Mouse (Mus musculus) neural tube, embryonic 11.5 days (tissue): ENCODE measurements around the gene Hyls1. TPM values are rescaled to one million over a fixed set of nuclear protein-coding genes. Genes with fewer than 3 reads are reported as not detected.
"Not testable (repeated sequence)": the region's sequence is repeated elsewhere in the genome, so short reads cannot be mapped to it uniquely, and the experiment has no call there.

ENCODE experiments used
- ATAC-seq: fragments of 200-750 bp; cut with Nextera tagmentation; 2 replicates; pipeline ENCODE4 v1.8.0; 2017; ENCODE audit warnings: moderate number of reproducible peaks, mild to moderate bottlenecking, moderate TSS enrichment, moderate library complexity; ENCODE audit not compliant: insufficient read depth, low FRiP score, low TSS enrichment
- DNase-seq: peaks from one replicate; pipeline ENCODE4 v3.0.0-alpha.2; 2015; ENCODE audit warnings: low spot score
- H3K27ac ChIP-seq: fragments of 300-500 bp; sonication (generic); 2 replicates; pipeline ENCODE4 v1.5.1; 2014; ENCODE audit warnings: low read depth, mild to moderate bottlenecking, low read length
- H3K27me3 ChIP-seq: fragments of 300-500 bp; sonication (generic); 2 replicates; pipeline ENCODE4 v1.6.1; 2014; ENCODE audit warnings: mild to moderate bottlenecking, low read length, mixed read lengths; ENCODE audit not compliant: control insufficient read depth, insufficient read depth
- H3K36me3 ChIP-seq: fragments of 300-500 bp; sonication (generic); 2 replicates; pipeline ENCODE4 v1.6.1; 2014; ENCODE audit warnings: mild to moderate bottlenecking, low read length, moderate library complexity, mixed read lengths; ENCODE audit not compliant: control insufficient read depth, insufficient read depth
- H3K4me1 ChIP-seq: fragments of 300-500 bp; sonication (generic); 2 replicates; pipeline ENCODE4 v1.6.1; 2014; ENCODE audit warnings: low read length, mixed read lengths; ENCODE audit not compliant: control insufficient read depth, insufficient read depth
- H3K4me2 ChIP-seq: fragments of 300-500 bp; sonication (generic); 2 replicates; pipeline ENCODE4 v1.6.1; 2014; ENCODE audit warnings: low read depth, mild to moderate bottlenecking, moderate library complexity
- H3K4me3 ChIP-seq: fragments of 300-500 bp; sonication (generic); 2 replicates; pipeline ENCODE4 v1.5.1; 2014; ENCODE audit warnings: low read depth, low read length
- H3K9ac ChIP-seq: fragments of 300-500 bp; sonication (generic); 2 replicates; pipeline ENCODE4 v1.6.1; 2014; ENCODE audit warnings: mild to moderate bottlenecking, low read length
- H3K9me3 ChIP-seq: fragments of 300-500 bp; sonication (generic); 2 replicates; pipeline ENCODE4 v1.6.1; 2016; ENCODE audit warnings: low read length; ENCODE audit not compliant: control insufficient read depth
- WGBS: fragments of 180-500 bp; shearing (Covaris S2); extraction: QIAGEN DNeasy Blood & Tissue Kit; methylation state at CpG from one replicate; pipeline ENCODE4 v1.1.7; 2014; 5-methylcytosine and 5-hydroxymethylcytosine counted together
- polyA plus RNA-seq: library from polyadenylated mRNA; unstranded; fragments of >200 nt; fragmentation: Nextera tagmentation; extraction: Ambion mirVana; gene quantifications from 2 replicates; pipeline ENCODE4 v1.2.1, GENCODE M21; 2014

Hyls1 gene
- 28.1 and 28.8 TPM in 2 replicates for polyA plus RNA-seq

DNA sequence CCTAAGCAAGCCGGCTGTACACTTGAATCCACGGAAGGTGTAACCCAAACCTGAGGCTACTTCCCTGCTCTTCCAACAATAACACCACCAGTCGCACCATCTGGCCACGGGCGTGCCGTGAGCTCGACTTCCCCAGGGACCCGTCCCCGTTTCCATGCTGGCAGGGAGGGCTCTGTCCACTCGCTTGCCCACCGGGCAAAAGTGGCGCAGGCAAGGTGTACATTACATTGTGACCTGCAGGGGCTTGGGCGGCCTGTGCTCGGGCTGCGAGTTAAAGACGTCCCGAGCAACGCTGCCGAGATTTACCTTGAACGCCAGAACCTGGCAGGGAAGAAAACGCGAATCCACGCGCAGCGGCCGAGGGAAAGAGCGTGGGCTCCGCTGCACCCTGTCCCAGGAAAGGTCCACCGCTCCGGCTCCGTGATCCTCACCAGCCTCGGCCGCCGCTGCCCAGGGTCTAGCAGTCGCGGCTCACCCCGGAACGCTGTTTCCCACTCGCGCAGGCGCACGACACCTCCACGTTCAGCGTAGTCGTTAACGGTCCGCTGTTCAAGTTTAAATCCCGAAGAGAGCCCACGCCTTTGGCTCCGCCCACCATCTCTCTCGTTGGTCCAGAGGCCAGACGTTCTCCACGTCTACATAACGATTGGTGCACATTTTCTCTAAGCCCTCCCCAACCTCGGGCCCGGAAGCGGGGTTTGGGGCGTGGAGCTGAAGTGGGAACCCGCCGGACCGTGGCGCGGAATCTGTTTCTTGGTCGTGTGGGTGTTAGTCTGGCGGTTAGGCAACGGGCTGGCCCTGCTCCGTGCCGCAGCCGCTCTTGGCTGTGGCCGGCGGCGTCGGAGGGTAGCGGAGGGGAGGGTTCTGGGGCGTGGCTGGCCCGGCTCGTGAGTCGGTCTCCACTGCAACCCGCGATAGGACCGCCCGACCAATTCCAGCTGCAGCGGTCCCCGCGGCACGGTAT lies at the start of gene Hyls1, which contains the start of gene Pate2:
TSS of gene Hyls1 (minus strand) at position 828 of the 964 bp plus-strand sequence.
TSS of gene Pate2 (plus strand) at position 714 of the 964 bp plus-strand sequence.
- H3K36me3 ChIP-seq: peaks cover 4% of the 10 kb centered on the region; the same call in 1 of the 2 replicates
- peak within 1 kb of the TSS; percentile 60 for H3K4me3 ChIP-seq

DNA sequence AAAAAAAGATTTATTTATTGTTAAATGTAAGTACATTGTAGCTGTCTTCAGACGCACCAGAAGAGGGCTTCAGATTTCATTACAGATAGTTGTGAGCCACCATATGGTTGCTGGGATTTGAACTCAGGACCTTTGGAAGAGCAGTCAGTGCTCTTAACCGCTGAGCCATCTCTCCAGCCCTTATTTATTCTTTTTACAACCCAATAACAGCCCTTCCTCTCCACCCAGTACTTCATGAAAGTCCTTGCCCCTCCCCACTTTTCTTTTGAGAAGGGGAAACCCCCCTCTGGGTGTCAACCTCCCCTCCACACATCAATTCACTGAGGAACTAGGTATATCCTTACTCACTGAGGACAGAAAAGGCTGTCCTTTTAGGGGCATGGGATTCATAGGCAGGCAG lies 46.6 kb upstream of the Hyls1 start:
- not testable (repeated sequence) for H3K36me3 ChIP-seq, DNase-seq, H3K4me2 ChIP-seq, H3K4me1 ChIP-seq, H3K27me3 ChIP-seq, ATAC-seq, H3K9me3 ChIP-seq, H3K27ac ChIP-seq, H3K4me3 ChIP-seq, H3K9ac ChIP-seq
- 75% methylated on average over 2 of the region's 2 CpGs for WGBS

More for the DNA sequence above, at the start of gene Hyls1, which contains the start of gene Pate2:
- H3K9ac ChIP-seq: peak within 1 kb of the TSS; percentile 64
- ATAC-seq (peak; percentile 98), DNase-seq (peak; percentile 95)
- peak within 1 kb of the TSS; percentile 80 for H3K27ac ChIP-seq
- H3K4me2 ChIP-seq: peak within 1 kb of the TSS; percentile 70
- H3K27me3 ChIP-seq: 0 out of 2 replicates have a peak, but pooled peaks cover 4% of the 10 kb centered on the region
- under 1% methylated on average over 86 of the region's 86 CpGs for WGBS
- H3K4me1 ChIP-seq: no peaks in the 10 kb centered on the region
- H3K9me3 ChIP-seq: no peaks in the 10 kb centered on the region

DNA sequence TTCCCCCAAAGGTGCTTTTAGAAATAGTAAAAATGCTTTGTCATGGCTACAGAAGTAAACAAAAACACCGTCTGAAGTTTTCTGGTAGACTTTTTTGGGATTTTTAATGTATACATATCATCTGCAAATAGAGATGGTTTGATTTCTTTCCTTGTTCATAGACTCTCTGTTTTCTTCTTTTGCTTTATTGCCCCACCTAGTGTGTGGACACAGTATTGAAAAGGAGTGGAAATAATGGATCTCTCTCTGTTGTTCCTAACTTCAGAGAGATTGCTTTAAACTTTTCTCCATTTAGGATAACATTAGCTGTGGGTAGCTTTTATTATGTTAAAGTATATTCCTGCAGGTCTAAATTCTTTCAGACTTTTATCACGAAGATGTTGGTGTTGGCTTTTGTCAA lies 43.8 kb upstream of the Hyls1 start:
- no peaks in the 10 kb centered on the region for H3K36me3 ChIP-seq
- 30% methylated on average over 2 of the region's 2 CpGs for WGBS
- H3K4me1 ChIP-seq: no peaks in the 10 kb centered on the region
- DNase-seq (no peak), ATAC-seq (no peak)
- H3K9ac ChIP-seq: no peak overlapping the region
- no peaks in the 10 kb centered on the region for H3K27me3 ChIP-seq
- no peaks in the 10 kb centered on the region for H3K9me3 ChIP-seq
- H3K4me3 ChIP-seq: no peak overlapping the region
- no peak overlapping the region for H3K4me2 ChIP-seq
- H3K27ac ChIP-seq: no peak overlapping the region

DNA sequence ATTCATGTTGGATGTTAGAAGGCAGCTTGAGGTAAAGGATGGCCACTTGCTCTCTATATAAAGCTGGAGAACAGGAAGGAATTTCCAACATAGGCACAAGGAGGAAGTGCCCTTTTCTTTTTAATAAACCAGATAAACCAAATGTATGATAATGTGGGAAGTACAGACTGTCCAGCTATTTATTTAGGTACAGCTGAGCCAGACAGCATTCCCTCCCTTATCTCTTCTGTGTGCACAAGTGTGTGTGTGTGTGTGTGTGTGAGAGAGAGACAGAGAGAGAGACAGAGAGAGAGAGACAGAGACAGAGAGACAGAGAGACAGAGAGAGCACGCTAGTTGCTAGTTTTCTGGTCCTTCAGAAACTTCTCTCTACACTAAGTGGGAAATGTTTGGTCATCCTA lies 41.6 kb upstream of the Hyls1 start, which contains the start of gene Pate4:
TSS of gene Pate4 (minus strand) at position 101 of the 400 bp plus-strand sequence.
- H3K27me3 ChIP-seq: no peaks in the 10 kb centered on the region
- no peaks in the 10 kb centered on the region for H3K4me1 ChIP-seq
- no peak within 1 kb of the TSS for H3K9ac ChIP-seq
- no peaks in the 10 kb centered on the region for H3K36me3 ChIP-seq
- no peak within 1 kb of the TSS for H3K4me3 ChIP-seq
- no peak within 1 kb of the TSS for H3K27ac ChIP-seq
- H3K9me3 ChIP-seq: no peaks in the 10 kb centered on the region
- H3K4me2 ChIP-seq: no peak within 1 kb of the TSS
- ATAC-seq (no peak), DNase-seq (no peak)
- WGBS: 82% methylated on average over 1 of the region's 1 CpGs

DNA sequence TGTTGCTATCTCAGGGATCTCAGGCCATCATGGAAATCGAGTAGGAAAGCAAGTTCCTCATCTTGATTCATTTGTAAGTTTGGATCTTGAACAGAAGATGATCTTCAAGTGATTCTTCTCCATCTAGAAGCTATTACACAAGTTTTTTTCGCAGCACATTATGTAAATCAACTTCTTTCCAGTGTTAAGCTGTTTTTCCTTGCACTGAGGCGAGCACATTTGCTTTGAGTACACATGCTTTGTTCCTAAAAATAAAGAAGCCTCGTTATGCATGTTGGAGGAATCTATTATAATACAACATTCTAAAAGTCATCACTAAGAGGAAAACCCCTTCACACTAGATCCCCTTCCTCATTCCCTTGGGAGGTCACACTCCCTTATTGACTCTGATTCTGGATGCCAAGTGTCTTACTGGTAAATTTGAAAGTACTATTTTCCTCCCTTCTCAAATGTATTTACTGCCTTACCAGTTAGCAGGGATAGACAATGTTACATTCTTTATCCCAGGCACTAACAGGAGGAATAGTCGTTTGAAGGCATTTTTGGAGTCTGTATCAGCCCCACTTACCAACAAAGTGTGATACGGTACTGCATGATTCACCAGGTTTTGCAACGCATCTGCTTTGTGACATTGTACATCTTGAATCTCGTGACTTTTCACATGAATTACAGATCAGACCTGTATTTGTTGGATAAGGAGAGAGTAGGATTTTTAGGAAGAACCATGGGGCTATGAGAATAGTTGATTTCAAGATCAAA lies 37.6 kb upstream of the Hyls1 start:
- Histone ChIP-seq H3K27ac (no peak overlapping the region), H3K9ac (no peak overlapping the region), H3K4me3 (no peak overlapping the region), H3K4me2 (no peak overlapping the region), H3K9me3 (no peaks in the 10 kb centered on the region), H3K4me1 (no peaks in the 10 kb centered on the region), H3K27me3 (no peaks in the 10 kb centered on the region), H3K36me3 (no peaks in the 10 kb centered on the region)
- WGBS: 74% methylated on average over 8 of the region's 8 CpGs
- ATAC-seq (no peak), DNase-seq (no peak)

DNA sequence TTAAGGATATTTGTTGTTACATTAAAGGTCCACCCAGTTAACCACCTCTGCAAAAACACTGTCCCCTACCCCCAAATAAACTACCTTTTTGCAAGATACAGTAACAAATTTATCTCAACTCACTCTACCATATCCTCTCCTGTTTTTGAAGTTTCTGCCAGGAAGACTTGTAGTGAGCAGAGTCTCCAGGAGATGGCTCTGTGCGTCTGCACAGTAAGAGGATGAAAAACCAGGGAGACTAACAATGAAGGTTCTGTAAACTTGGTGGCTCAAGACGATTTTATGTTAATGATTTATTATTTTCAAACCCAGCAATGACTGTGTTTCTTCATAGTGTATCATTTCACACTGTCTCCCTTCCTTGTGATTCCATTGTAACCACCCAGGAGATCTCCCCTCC lies 22.7 kb upstream of the Hyls1 start:
- H3K4me3 ChIP-seq: no peak overlapping the region
- no peak overlapping the region for H3K9ac ChIP-seq
- no peak for DNase-seq
- H3K9me3 ChIP-seq: no peaks in the 10 kb centered on the region
- H3K27me3 ChIP-seq: no peaks in the 10 kb centered on the region
- no peaks in the 10 kb centered on the region for H3K4me1 ChIP-seq
- 16% methylated on average over 2 of the region's 2 CpGs for WGBS
- no peak for ATAC-seq
- no peak overlapping the region for H3K27ac ChIP-seq
- no peaks in the 10 kb centered on the region for H3K36me3 ChIP-seq
- H3K4me2 ChIP-seq: no peak overlapping the region

DNA sequence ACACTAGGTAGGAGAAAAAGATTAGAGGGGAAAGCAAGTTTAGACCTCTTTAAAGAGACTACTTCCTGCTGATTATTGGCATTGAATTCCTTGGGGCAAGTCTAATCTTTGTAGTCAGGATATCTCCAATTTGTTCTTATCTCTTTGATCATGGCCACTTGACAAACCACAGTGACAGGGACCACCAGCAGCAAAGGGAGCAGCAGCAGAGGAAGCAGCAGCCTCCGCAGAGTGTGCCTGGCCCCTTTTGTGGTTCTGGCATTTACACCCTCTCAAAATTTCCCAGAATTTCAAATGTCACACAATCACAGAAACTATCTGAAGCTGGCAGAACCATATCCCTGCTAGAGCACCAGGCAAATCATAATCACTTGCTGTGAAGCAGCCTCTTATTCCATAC lies 17.5 kb upstream of the Hyls1 start:
- H3K36me3 ChIP-seq: no peaks in the 10 kb centered on the region
- WGBS: 79% methylated on average over 1 of the region's 1 CpGs
- H3K9me3 ChIP-seq: no peaks in the 10 kb centered on the region
- ATAC-seq (no peak), DNase-seq (no peak)
- H3K4me3 ChIP-seq: no peak overlapping the region
- no peak overlapping the region for H3K27ac ChIP-seq
- no peaks in the 10 kb centered on the region for H3K4me1 ChIP-seq
- H3K9ac ChIP-seq: no peak overlapping the region
- H3K27me3 ChIP-seq: no peaks in the 10 kb centered on the region
- no peak overlapping the region for H3K4me2 ChIP-seq

DNA sequence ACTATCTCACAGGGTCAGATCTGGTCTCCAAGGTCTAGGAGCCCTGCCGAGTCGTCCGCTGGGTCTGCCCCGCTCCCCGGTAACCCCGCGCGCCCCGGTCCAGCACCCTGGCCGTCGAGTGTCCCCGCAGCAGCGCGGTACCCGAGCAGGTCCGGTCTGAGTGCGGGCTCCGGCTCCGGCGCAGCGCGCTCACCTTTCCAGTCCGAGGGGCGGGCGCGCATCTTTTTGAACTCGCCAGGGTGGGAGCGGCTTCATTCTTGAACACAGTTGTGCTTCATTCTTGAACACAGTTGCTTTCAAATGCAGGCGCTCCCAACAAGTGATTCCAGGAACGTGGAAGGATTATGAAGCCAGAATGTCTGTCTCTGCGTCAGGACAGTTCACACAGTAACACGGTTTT lies 4.2 kb upstream of the Hyls1 start:
- Histone ChIP-seq H3K9ac (peak overlapping the region; percentile 35; the same call in 1 of the 2 replicates), H3K4me1 (no peaks in the 10 kb centered on the region), H3K27ac (no peak overlapping the region), H3K4me2 (peak overlapping the region; percentile 45), H3K27me3 (0 out of 2 replicates have a peak, but pooled peaks cover 4% of the 10 kb centered on the region), H3K36me3 (no peaks in the 10 kb centered on the region), H3K4me3 (peak overlapping the region; percentile 25; the same call in 1 of the 2 replicates), H3K9me3 (no peaks in the 10 kb centered on the region)
- no peak for ATAC-seq
- 1% methylated on average over 32 of the region's 32 CpGs for WGBS
- DNase-seq: peak; percentile 24
